Mouse (Mus musculus): Measurements from ENCODE around the gene Fnip2. TPM values are rescaled to one million over a fixed set of nuclear protein-coding genes. Genes with fewer than 3 reads are reported as not detected.
"Not testable (repeated sequence)": the region's sequence is repeated elsewhere in the genome, so short reads cannot be mapped to it uniquely, and the experiment has no call there.

Gene Fnip2
- total RNA-seq, 2 experiments from 2014 or later, result 3.9 to 4.4 TPM

- no peak for DNase-seq
Observed at GRCm38 (mm10) chr3:79475980-79476379, 91.6 kb downstream of the Fnip2 start.

DNA sequence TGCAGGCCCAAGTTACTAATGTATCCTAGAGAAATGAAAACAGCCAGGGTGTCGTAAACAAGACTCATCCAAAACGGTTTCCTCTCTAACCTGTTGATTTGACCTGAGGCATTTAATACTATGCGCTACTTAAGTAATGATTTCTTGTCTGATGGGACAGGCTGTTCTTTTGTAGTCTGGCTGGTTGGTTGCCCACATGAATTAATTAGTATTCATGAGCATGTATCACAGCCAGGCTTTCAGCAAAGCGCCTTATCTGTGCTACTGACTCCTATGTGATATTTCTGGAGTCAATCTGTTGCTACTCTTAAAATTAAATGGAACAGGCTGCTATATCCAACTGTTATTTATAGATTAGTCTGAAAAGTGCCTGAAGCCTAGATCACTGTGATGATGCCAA lies 92.7 kb downstream of the Fnip2 start:
- DNase-seq, result no peak

DNA sequence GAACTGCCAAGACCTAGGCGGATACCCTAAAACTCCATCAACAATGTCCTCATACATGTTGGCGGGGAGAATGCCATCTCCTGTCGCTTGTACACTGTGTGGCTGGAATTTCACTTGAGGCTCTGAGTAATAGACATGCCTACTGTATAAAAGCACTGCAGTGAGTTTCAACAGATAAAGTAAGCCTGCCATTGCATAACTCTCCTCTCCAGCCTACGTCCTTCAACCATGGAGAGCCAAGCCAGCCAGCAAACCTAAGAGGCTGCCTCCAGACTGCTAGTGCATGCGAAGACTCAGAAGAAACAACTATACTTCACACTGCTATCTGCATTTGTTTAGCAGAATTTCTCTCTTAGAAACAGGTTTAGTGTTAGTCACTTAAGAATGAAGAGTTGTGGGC lies 95.2 kb downstream of the Fnip2 start:
- no peak for DNase-seq

GRCm38 (mm10) chr3:79469440-79469839 lies 98.2 kb downstream of the Fnip2 start:
- DNase-seq, result no peak

GRCm38 (mm10) chr3:79458651-79459275 lies 108.8 kb downstream of the Fnip2 start:
- no peak for DNase-seq

DNA sequence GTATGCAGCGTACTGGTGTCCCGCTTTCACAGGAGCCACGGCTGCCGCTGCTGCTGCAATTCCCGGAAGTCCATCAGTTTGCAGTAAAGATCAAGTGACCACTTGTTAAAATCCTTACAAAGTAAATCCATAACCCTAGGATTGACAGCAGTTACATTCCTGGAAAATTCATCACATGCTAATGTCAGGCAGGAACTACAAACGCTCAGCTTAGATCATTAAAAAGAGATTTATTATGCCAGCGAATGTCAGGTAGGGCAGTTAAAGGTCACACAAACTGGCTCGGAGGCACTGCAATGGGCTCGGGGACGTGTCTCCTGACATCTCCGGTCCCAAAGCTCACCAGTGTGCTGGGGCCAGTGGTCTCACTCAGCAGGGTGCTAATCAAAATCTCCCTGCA lies 111.8 kb downstream of the Fnip2 start:
- DNase-seq, result no peak

GRCm38 (mm10) chr3:79452696-79453263 lies 114.8 kb downstream of the Fnip2 start:
- DNase-seq, result no peak

- no peak for DNase-seq
Observed at GRCm38 (mm10) chr3:79449361-79449760, 118.2 kb downstream of the Fnip2 start.

DNA sequence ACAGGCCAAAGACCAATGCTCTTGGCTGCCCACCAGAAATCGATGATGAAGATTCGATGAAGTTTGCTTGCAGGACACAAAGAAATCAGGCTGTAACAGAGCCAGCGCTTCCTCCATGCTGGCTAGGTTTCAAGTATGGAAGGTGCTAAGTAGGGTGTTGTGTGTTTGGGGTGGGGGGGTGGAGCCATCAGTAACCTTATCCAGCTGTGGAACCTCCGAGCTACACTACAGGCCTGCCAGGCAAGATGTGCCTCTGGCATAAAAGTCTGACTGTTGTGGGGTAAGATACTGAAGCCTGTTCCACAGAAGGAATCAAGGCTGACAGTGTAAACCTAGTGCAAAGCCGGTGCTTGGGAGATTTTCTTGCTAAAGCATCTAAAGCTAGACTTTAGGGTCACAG lies 119.2 kb downstream of the Fnip2 start:
- DNase-seq, result no peak

DNA sequence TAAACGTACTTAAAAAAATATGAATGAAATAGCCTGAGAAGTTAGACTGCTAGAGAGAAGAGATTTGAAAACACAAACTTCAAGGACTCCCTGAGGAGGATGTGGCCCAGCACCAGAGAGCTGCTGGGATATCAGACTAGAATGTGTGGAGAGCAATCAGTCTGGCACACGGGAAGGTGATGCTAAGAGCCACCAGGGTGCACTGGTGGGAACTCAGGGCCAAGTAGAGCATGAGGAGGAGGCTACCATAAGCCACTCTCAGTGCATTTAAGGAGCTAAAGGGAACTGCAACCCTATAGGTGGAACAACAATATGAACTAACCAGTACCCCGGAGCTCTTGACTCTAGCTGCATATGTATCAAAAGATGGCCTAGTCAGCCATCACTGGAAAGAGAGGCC lies 120.9 kb downstream of the Fnip2 start:
- DNase-seq, result not testable (repeated sequence)

GRCm38 (mm10) chr3:79446124-79446523 lies 121.5 kb downstream of the Fnip2 start:
- DNase-seq, result no peak

- no peak for DNase-seq
Observed at GRCm38 (mm10) chr3:79445041-79445440, 122.6 kb downstream of the Fnip2 start.

GRCm38 (mm10) chr3:79443850-79444249 lies 123.7 kb downstream of the Fnip2 start:
- no peak for DNase-seq

GRCm38 (mm10) chr3:79440976-79441491 lies 126.6 kb downstream of the Fnip2 start:
- DNase-seq, result no peak

- DNase-seq, result no peak
Observed at GRCm38 (mm10) chr3:79438276-79438675, 129.3 kb downstream of the Fnip2 start.

DNA sequence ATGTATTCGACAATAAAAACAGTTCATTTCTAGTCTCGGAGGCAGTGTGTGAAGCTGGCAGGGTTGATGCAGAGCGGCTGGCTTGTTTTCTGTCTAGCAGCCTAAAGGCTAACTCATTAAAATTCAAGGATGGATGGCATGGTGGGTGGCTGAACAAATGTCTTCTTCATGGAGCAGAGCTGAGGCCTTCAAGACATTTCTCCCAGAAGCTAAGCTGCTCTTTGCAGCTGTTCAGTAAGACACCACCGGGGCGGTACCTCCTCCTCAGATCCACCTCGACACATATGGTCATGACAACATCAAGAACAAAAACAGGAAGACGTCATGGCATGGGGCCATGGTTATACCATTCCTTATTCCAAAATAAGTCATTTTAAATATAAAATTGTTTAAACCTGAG lies 131.4 kb downstream of the Fnip2 start:
- DNase-seq, result no peak

DNA sequence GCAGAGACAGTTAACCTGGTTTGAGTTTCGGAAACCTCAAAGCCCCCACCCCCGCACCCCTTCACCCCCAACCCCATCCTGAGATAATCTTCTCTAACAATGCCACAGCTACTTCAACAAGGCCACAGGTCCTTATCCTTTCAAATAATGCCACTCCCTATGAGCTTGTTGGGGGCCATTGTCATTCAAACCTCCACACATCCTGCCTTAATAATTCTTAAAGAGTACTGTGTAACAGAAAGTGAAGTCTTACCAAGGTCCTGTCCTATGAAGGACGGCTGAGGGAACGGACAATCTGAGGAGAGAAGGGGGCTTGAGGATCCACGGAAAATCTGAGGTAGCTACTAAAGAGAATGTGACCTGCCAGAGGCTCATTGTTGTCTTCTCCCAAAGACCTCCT lies 132.6 kb downstream of the Fnip2 start:
- DNase-seq, result no peak

GRCm38 (mm10) chr3:79434436-79434835 lies 133.2 kb downstream of the Fnip2 start:
- DNase-seq, result no peak

GRCm38 (mm10) chr3:79433593-79433992 lies 134.0 kb downstream of the Fnip2 start:
- DNase-seq, result no peak

GRCm38 (mm10) chr3:79425441-79425840 lies 142.2 kb downstream of the Fnip2 start:
- no peak for DNase-seq

- no peak for DNase-seq
Observed at GRCm38 (mm10) chr3:79418921-79419320, 148.7 kb downstream of the Fnip2 start.

DNA sequence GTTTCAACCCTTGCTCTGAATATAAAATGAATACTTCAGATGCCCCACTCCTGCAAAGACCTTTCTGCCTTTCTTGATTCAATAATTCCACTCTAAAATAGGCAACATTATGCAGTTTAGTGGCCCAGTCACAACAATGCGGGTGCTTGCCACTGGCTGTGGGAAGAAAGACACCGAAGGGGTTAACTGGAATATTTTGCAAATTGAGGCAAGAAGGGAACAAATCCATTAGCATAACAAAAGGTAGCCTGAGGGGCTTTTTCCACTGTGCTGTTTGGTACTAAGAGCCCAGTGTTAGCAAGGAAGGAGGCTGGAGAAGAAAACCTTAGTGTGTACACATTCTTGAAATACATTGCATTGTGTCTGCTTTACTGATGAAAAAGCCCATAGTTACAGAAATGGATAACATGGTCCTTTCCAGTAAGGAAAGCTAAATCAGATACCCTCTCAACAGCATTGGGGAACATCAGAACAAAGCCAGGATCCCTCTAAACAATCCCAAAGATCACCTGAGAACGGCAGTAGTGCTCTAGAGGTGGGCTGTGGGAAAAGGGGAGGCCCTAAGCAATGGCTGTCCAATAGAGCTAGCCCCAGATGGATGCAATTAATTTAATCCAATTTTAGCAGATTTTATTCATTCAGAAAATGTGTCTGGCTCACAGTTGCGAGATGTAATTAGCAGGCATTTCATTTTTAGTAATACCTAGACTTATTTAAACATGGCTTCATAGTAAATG lies 150.5 kb downstream of the Fnip2 start:
- DNase-seq, result no peak

DNA sequence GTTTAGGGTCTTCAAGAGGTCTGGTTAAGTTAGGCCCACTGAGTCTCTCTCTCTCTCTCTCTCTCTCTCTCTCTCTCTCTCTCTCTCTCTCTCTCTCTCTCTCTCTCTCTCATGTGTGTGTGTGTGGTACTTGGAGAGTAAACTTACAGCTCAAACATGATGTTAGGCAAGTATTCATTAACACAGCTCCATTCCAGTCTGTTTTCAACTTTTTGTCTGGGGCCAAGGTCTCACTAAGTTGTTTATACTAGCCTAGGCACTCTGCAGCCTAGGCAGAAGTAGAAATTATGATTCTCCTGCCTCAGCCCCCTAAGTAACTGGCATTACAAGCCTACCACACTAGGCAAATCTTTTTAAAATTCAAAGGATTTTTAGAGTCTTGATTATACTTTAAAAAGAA lies 151.7 kb downstream of the Fnip2 start:
- no peak for DNase-seq

DNA sequence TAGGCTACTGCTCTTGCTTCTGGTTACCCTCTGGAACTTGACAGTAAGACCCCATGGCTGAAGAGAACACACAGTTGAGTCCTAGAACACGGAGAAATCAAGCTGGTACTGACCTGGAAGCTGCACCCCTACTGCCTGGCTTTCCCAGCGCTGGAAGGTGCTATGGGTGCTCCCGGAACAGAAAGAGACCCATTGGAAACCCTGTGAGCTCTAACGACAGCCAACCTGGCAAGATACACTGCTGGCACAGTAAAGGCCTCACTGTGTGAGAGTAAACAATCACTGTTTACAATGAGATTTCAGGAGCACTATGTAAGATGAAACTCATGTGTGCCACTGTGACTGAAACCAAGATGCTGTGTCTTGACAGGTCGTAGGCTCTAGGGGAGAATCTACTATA lies 152.5 kb downstream of the Fnip2 start:
- DNase-seq, result no peak
